Mouse (Mus musculus): ENCODE measurements around the gene Cog5. TPM values are rescaled to one million over a fixed set of nuclear protein-coding genes. Genes with fewer than 3 reads are reported as not detected.

The Cog5 gene
- polyA plus RNA-seq, 1 experiment from 2014 or later: 33.5 TPM

- 87% methylated on average over 4 of the region's 4 CpGs for WGBS
- Histone ChIP-seq H3K27ac (replicated peaks) (no peak overlapping the region), H3K9ac (replicated peaks) (no peak overlapping the region), H3K27me3 (no peaks in the 10 kb centered on the region), H3K4me2 (replicated peaks) (no peak overlapping the region), H3K36me3 (no peaks in the 10 kb centered on the region), H3K4me1 (no peaks in the 10 kb centered on the region), H3K4me3 (no peak overlapping the region), H3K9me3 (no peaks in the 10 kb centered on the region)
- no peak for ATAC-seq (ENCODE audit: low FRiP score, low read depth)
Measured at GRCm38 (mm10) chr12:31876775-31877174, 222.1 kb downstream of the Cog5 start.

GRCm38 (mm10) chr12:31882736-31883135, 228.1 kb downstream of the Cog5 start:
- Histone ChIP-seq H3K4me1 (no peaks in the 10 kb centered on the region), H3K27ac (replicated peaks) (no peak overlapping the region), H3K4me3 (no peak overlapping the region), H3K27me3 (no peaks in the 10 kb centered on the region), H3K4me2 (replicated peaks) (no peak overlapping the region), H3K9ac (replicated peaks) (no peak overlapping the region), H3K9me3 (no peaks in the 10 kb centered on the region), H3K36me3 (peaks cover 10% of the 10 kb centered on the region)
- WGBS: 86% methylated on average over 1 of the region's 1 CpGs
- ATAC-seq (ENCODE audit: low FRiP score, low read depth): no peak

GRCm38 (mm10) chr12:31884365-31884764, 229.7 kb downstream of the Cog5 start:
- Histone ChIP-seq H3K36me3 (peaks cover 10% of the 10 kb centered on the region), H3K9ac (replicated peaks) (no peak overlapping the region), H3K4me2 (replicated peaks) (no peak overlapping the region), H3K27me3 (no peaks in the 10 kb centered on the region), H3K4me1 (no peaks in the 10 kb centered on the region), H3K9me3 (no peaks in the 10 kb centered on the region), H3K27ac (replicated peaks) (no peak overlapping the region), H3K4me3 (no peak overlapping the region)
- ATAC-seq (ENCODE audit: low FRiP score, low read depth): no peak
- WGBS: 85% methylated on average over 4 of the region's 4 CpGs

- no peak overlapping the region for H3K4me3 ChIP-seq
- no peak overlapping the region for H3K4me2 ChIP-seq (replicated peaks)
- 89% methylated on average over 4 of the region's 4 CpGs for WGBS
- H3K36me3 ChIP-seq: peaks cover 10% of the 10 kb centered on the region
- ATAC-seq (ENCODE audit: low FRiP score, low read depth): no peak
- H3K27ac ChIP-seq (replicated peaks): no peak overlapping the region
- no peaks in the 10 kb centered on the region for H3K4me1 ChIP-seq
- H3K9me3 ChIP-seq: no peaks in the 10 kb centered on the region
- no peak overlapping the region for H3K9ac ChIP-seq (replicated peaks)
- H3K27me3 ChIP-seq: no peaks in the 10 kb centered on the region
Measured at GRCm38 (mm10) chr12:31885084-31885483, 230.4 kb downstream of the Cog5 start.

- ATAC-seq (ENCODE audit: low FRiP score, low read depth): no peak
- Histone ChIP-seq H3K27ac (replicated peaks) (no peak overlapping the region), H3K36me3 (peaks cover 10% of the 10 kb centered on the region), H3K9me3 (no peaks in the 10 kb centered on the region), H3K9ac (replicated peaks) (no peak overlapping the region), H3K4me1 (no peaks in the 10 kb centered on the region), H3K4me2 (replicated peaks) (no peak overlapping the region), H3K27me3 (no peaks in the 10 kb centered on the region), H3K4me3 (no peak overlapping the region)
- 94% methylated on average over 11 of the region's 11 CpGs for WGBS
Measured at GRCm38 (mm10) chr12:31885844-31886606, 231.4 kb downstream of the Cog5 start.

GRCm38 (mm10) chr12:31890685-31891084, 236.0 kb downstream of the Cog5 start:
- Histone ChIP-seq H3K27me3 (no peaks in the 10 kb centered on the region), H3K9me3 (no peaks in the 10 kb centered on the region), H3K4me3 (no peak overlapping the region), H3K9ac (replicated peaks) (no peak overlapping the region), H3K27ac (replicated peaks) (no peak overlapping the region), H3K4me2 (replicated peaks) (no peak overlapping the region), H3K4me1 (peaks cover 10% of the 10 kb centered on the region), H3K36me3 (peaks cover 10% of the 10 kb centered on the region)
- WGBS: 64% methylated on average over 6 of the region's 6 CpGs
- ATAC-seq (ENCODE audit: low FRiP score, low read depth): no peak

GRCm38 (mm10) chr12:31892079-31892478, 237.4 kb downstream of the Cog5 start:
- H3K36me3 ChIP-seq: no peaks in the 10 kb centered on the region
- no peak overlapping the region for H3K27ac ChIP-seq (replicated peaks)
- peaks cover 24% of the 10 kb centered on the region for H3K4me1 ChIP-seq
- no peak overlapping the region for H3K4me3 ChIP-seq
- H3K4me2 ChIP-seq (replicated peaks): no peak overlapping the region
- H3K27me3 ChIP-seq: no peaks in the 10 kb centered on the region
- ATAC-seq (ENCODE audit: low FRiP score, low read depth): no peak
- no peaks in the 10 kb centered on the region for H3K9me3 ChIP-seq
- H3K9ac ChIP-seq (replicated peaks): no peak overlapping the region

GRCm38 (mm10) chr12:31892771-31893170, 238.1 kb downstream of the Cog5 start:
- no peaks in the 10 kb centered on the region for H3K9me3 ChIP-seq
- no peak overlapping the region for H3K27ac ChIP-seq (replicated peaks)
- no peak for ATAC-seq (ENCODE audit: low FRiP score, low read depth)
- WGBS: 93% methylated on average over 7 of the region's 7 CpGs
- no peaks in the 10 kb centered on the region for H3K27me3 ChIP-seq
- no peak overlapping the region for H3K4me2 ChIP-seq (replicated peaks)
- H3K4me3 ChIP-seq: no peak overlapping the region
- no peak overlapping the region for H3K9ac ChIP-seq (replicated peaks)
- peaks cover 29% of the 10 kb centered on the region for H3K4me1 ChIP-seq
- no peaks in the 10 kb centered on the region for H3K36me3 ChIP-seq

GRCm38 (mm10) chr12:31895095-31895734, 240.5 kb downstream of the Cog5 start:
- 20% methylated on average over 8 of the region's 8 CpGs for WGBS
- Histone ChIP-seq H3K9me3 (no peaks in the 10 kb centered on the region), H3K36me3 (no peaks in the 10 kb centered on the region)

GRCm38 (mm10) chr12:31895888-31896287, 241.2 kb downstream of the Cog5 start:
- WGBS: 6% methylated on average over 2 of the region's 2 CpGs
- no peak overlapping the region for H3K4me3 ChIP-seq
- H3K4me2 ChIP-seq (replicated peaks): 0 out of 2 replicates have a peak overlapping the region, but pooled peaks have one; percentile 9
- H3K36me3 ChIP-seq: no peaks in the 10 kb centered on the region
- peaks cover 29% of the 10 kb centered on the region for H3K4me1 ChIP-seq
- no peak overlapping the region for H3K9ac ChIP-seq (replicated peaks)
- H3K27ac ChIP-seq (replicated peaks): peak overlapping the region; percentile 77
- no peaks in the 10 kb centered on the region for H3K9me3 ChIP-seq
- no peaks in the 10 kb centered on the region for H3K27me3 ChIP-seq
- peak; percentile 87 for ATAC-seq (ENCODE audit: low FRiP score, low read depth)

More at GRCm38 (mm10) chr12:31895095-31895734, 240.5 kb downstream of the Cog5 start:
- no peak overlapping the region for H3K4me3 ChIP-seq
- ATAC-seq (ENCODE audit: low FRiP score, low read depth): peak; percentile 63
- no peaks in the 10 kb centered on the region for H3K27me3 ChIP-seq
- H3K4me2 ChIP-seq (replicated peaks): no peak overlapping the region
- H3K9ac ChIP-seq (replicated peaks): no peak overlapping the region
- H3K4me1 ChIP-seq: peaks cover 29% of the 10 kb centered on the region
- peak overlapping the region; percentile 77 for H3K27ac ChIP-seq (replicated peaks)

- Histone ChIP-seq H3K27me3 (no peaks in the 10 kb centered on the region), H3K4me3 (no peak overlapping the region), H3K27ac (replicated peaks) (peak overlapping the region; percentile 77), H3K4me2 (replicated peaks) (no peak overlapping the region), H3K9me3 (no peaks in the 10 kb centered on the region), H3K9ac (replicated peaks) (no peak overlapping the region), H3K4me1 (peaks cover 29% of the 10 kb centered on the region), H3K36me3 (no peaks in the 10 kb centered on the region)
- peak; percentile 27; the same call in 1 of the 2 replicates for ATAC-seq (ENCODE audit: low FRiP score, low read depth)
- 13% methylated on average over 5 of the region's 5 CpGs for WGBS
Measured at GRCm38 (mm10) chr12:31896295-31896694, 241.6 kb downstream of the Cog5 start.

- Histone ChIP-seq H3K27me3 (no peaks in the 10 kb centered on the region), H3K4me1 (peaks cover 29% of the 10 kb centered on the region), H3K9me3 (no peaks in the 10 kb centered on the region), H3K27ac (replicated peaks) (peak overlapping the region; percentile 77), H3K9ac (replicated peaks) (no peak overlapping the region), H3K4me2 (replicated peaks) (no peak overlapping the region), H3K4me3 (no peak overlapping the region), H3K36me3 (no peaks in the 10 kb centered on the region)
- ATAC-seq (ENCODE audit: low FRiP score, low read depth): 0 out of 2 replicates have a peak, but pooled peaks have one; percentile 10
- WGBS: 29% methylated on average over 8 of the region's 8 CpGs
Measured at GRCm38 (mm10) chr12:31896986-31897385, 242.3 kb downstream of the Cog5 start.

Measured in midbrain, embryonic 12.5 days (tissue).